21 mouse cellular contexts compared by ENCODE assay signal in genomic region chr4:133844209-133844841, GRCm38 (mm10). TPM values are rescaled to one million over a fixed set of nuclear protein-coding genes. Genes with fewer than 3 reads are reported as not detected.
DNase-seq lines count a peak whose midpoint lies in the region; ATAC-seq and TF ChIP-seq lines count a peak whose summit lies in the region.
"Had no signal": no experiment of that assay in that cellular context is flagged by ENCODE, and none has a peak within 500 bp of the region (broad histone marks: within the 10 kb centered on the region; RNA-seq: fewer than 3 reads in every experiment).

No protein-coding gene starts in this region.

- peaks cover 24 to 33% of the 10 kb centered on the region in 2 experiments for H3K36me3 ChIP-seq in CH12.LX (replicated peaks in 1 of 2; ENCODE audit: control insufficient read depth in 1 of 2, insufficient read depth in 1 of 2, low read length in 1 of 2)
- no peaks in the 10 kb centered on the region for H3K36me3 ChIP-seq in splenic B cell, adult 2 months (ENCODE audit: control insufficient read depth, insufficient read depth, low read length, poor library complexity, severe bottlenecking)
- H3K36me3 ChIP-seq: midbrain, embryonic 15.5 days had no signal

- peak; percentile 40 to 49 for DNase-seq in cerebellum, postnatal 14 days
- DNase-seq in CH12.LX (ENCODE audit: extremely low read depth): no peak
- peak; percentile 77 for DNase-seq in induced T-regulatory cell, adult 2 months (ENCODE audit: low read depth)
- DNase-seq in splenic B cell, adult 2 months (ENCODE audit: low read depth, low spot score): peak; percentile 42
- DNase-seq in Muller cell, postnatal 12 days (ENCODE audit: inconsistent ontology term): no peak
- no peak for DNase-seq in layer of hippocampus, postnatal 14 days (ENCODE audit: low spot score in 2 of 2)
- DNase-seq: adrenal gland, postnatal 25 days; cerebellum, adult 9-10 months; gastrocnemius, adult 2 months; heart, postnatal 14 days; liver, embryonic 13.5 days; thymus, postnatal 36 days had no signal

- peak overlapping the region; percentile 35 for H3K27ac ChIP-seq in CH12.LX (ENCODE audit: insufficient read depth, low read depth)
- H3K27ac ChIP-seq: embryonic facial prominence, embryonic 15.5 days; gastrocnemius, adult 2 months; hindbrain, embryonic 15.5 days; kidney, embryonic 15.5 days; limb, embryonic 12.5 days; liver, embryonic 13.5 days; macrophage; midbrain, embryonic 15.5 days had no signal

- no peaks in the 10 kb centered on the region for H3K9me3 ChIP-seq in CH12.LX (replicated peaks; ENCODE audit: low read length)
- H3K9me3 ChIP-seq: embryonic facial prominence, embryonic 15.5 days; heart, embryonic 12.5 days; hindbrain, embryonic 15.5 days; kidney, embryonic 15.5 days; limb, embryonic 12.5 days; liver, embryonic 13.5 days; midbrain, embryonic 15.5 days had no signal

- no peaks in the 10 kb centered on the region for H3K27me3 ChIP-seq in CH12.LX (replicated peaks)
- H3K27me3 ChIP-seq in splenic B cell, adult 2 months (ENCODE audit: control insufficient read depth, insufficient read depth, low read length, poor library complexity, severe bottlenecking): no peaks in the 10 kb centered on the region
- H3K27me3 ChIP-seq: embryonic facial prominence, embryonic 15.5 days; heart, embryonic 12.5 days; hindbrain, embryonic 15.5 days; kidney, embryonic 15.5 days; limb, embryonic 12.5 days; liver, embryonic 13.5 days; midbrain, embryonic 15.5 days had no signal

- no peak overlapping the region for H3K4me2 ChIP-seq in CH12.LX (ENCODE audit: insufficient read depth, low read depth, poor library complexity, severe bottlenecking)
- H3K4me2 ChIP-seq: embryonic facial prominence, embryonic 15.5 days; heart, embryonic 12.5 days; hindbrain, embryonic 15.5 days; kidney, embryonic 15.5 days; limb, embryonic 12.5 days; liver, embryonic 13.5 days; midbrain, embryonic 15.5 days had no signal

- in situ Hi-C loops in CH12.LX (cut with MboI; ENCODE audit: low pct_ligation_motif_present, low pct_unique_long_range_greater_than_20kb, low sequenced_read_pairs): no loop called here

- H3K79me2 ChIP-seq in CH12.LX (replicated peaks; ENCODE audit: control insufficient read depth, extremely low read depth, insufficient read depth, poor library complexity, severe bottlenecking): no peaks in the 10 kb centered on the region

- dilution Hi-C loops in CH12.LX (cut with MboI; ENCODE audit: extremely low pct_ligation_motif_present, extremely low pct_unique_long_range_greater_than_20kb, low sequenced_read_pairs): no loop called here

- no peak for TF ChIP-seq POLR2A in CH12.LX (IDR thresholded peaks at IDR 0.05; ENCODE audit: low read depth, low read length)

- no peak for ATAC-seq in cerebellum, adult (ENCODE audit: insufficient number of reproducible peaks, low FRiP score, low TSS enrichment)
- ATAC-seq: intestine, embryonic 16.5 days; midbrain, embryonic 15.5 days had no signal

- TF ChIP-seq EP300 in CH12.LX (IDR thresholded peaks at IDR 0.05; ENCODE audit: low read length): no peak

- no peak overlapping the region for H3K9ac ChIP-seq in CH12.LX (ENCODE audit: insufficient read depth, low read depth)
- H3K9ac ChIP-seq: embryonic facial prominence, embryonic 15.5 days; heart, embryonic 12.5 days; hindbrain, embryonic 15.5 days; kidney, embryonic 15.5 days; limb, embryonic 12.5 days; liver, embryonic 13.5 days; midbrain, embryonic 15.5 days had no signal

- no peak for TF ChIP-seq CTCF in CH12.LX (conservative IDR thresholded peaks at IDR 0.05 in 1 of 2, IDR thresholded peaks at IDR 0.05 in 1 of 2; ENCODE audit: low read depth in 2 of 2, low read length in 2 of 2)

- peaks cover 37 to 60% of the 10 kb centered on the region in 2 experiments for H3K4me1 ChIP-seq in CH12.LX (ENCODE audit: control insufficient read depth in 1 of 2, insufficient read depth in 2 of 2)
- H3K4me1 ChIP-seq: embryonic facial prominence, embryonic 15.5 days; hindbrain, embryonic 15.5 days; midbrain, embryonic 15.5 days had no signal

- no peak overlapping the region for H3K4me3 ChIP-seq in CH12.LX (replicated peaks in 1 of 3; ENCODE audit: low read depth in 2 of 3, low read length in 2 of 3, poor library complexity in 1 of 3)
- H3K4me3 ChIP-seq: embryonic facial prominence, embryonic 15.5 days; gastrocnemius, adult 2 months; heart, embryonic 12.5 days; hindbrain, embryonic 15.5 days; kidney, embryonic 15.5 days; limb, embryonic 12.5 days; liver, embryonic 13.5 days; midbrain, embryonic 15.5 days had no signal

- TF ChIP-seq RAD21 in CH12.LX (IDR thresholded peaks at IDR 0.05; ENCODE audit: low read depth, low read length): no peak

TF ChIP-seq in CH12.LX, 34 proteins besides CTCF, POLR2A, EP300 and RAD21:
- TF ChIP-seq TCF12 (IDR thresholded peaks at IDR 0.05; ENCODE audit: low read depth, low read length): no peak
- peak; percentile 39; the same call in 1 of the 2 replicates for TF ChIP-seq ETS1 (conservative IDR thresholded peaks at IDR 0.05; ENCODE audit: low read depth, low read length)
- TF ChIP-seq ZNF384 (IDR thresholded peaks at IDR 0.05; ENCODE audit: low read depth, low read length): peak; percentile 90

RNA-seq across cellular contexts. Expression of gene Rps6ka1, which starts 43.3 kb away (rescaled TPM):
- total RNA-seq in CH12.LX (2012; rRNA removed) (118 and 130 TPM in 2 replicates), CH12.LX (2014; rRNA removed) (70.4 and 72.5 TPM in 2 replicates)
- 113 and 123 TPM in 2 replicates for polyA plus RNA-seq in CH12.LX (2012; ENCODE audit: insufficient read length, low read depth)
- 10 to 100 TPM; 13.6 to 14.4 TPM for total RNA-seq in layer of hippocampus, postnatal 14 days (2021)

Comparison
In these comparisons a context has a peak if more than half of its experiments do, and no peak if none do; other contexts are left out.
1. DNase-seq: peak in cerebellum, postnatal 14 days (2 of 2), induced T-regulatory cell, adult 2 months (single experiment) and splenic B cell, adult 2 months (single experiment); none in CH12.LX (single experiment), Muller cell, postnatal 12 days (single experiment) and layer of hippocampus, postnatal 14 days (0 of 2).
2. RNA of gene Rps6ka1, which starts 43.3 kb away (total RNA-seq): 70.4 to 130 TPM in CH12.LX; 13.6 to 14.4 TPM in layer of hippocampus, postnatal 14 days; every median in the first group is over 4 times any median in the second.